Mouse (Mus musculus) intestine, embryonic 15.5 days (tissue): ENCODE measurements around the gene Sp140. TPM values are rescaled to one million over a fixed set of nuclear protein-coding genes. Genes with fewer than 3 reads are reported as not detected.
"Not testable (repeated sequence)": the region's sequence is repeated elsewhere in the genome, so short reads cannot be mapped to it uniquely, and the experiment has no call there.

Source experiments
- ATAC-seq: fragments of 200-750 bp; cut with Nextera tagmentation; 2 replicates; pipeline ENCODE4 v1.8.0; 2017; ENCODE audit warnings: moderate TSS enrichment, moderate library complexity
- H3K27ac ChIP-seq: fragments of 300-500 bp; sonication (generic); 2 replicates; pipeline ENCODE4 v1.5.1; 2015; ENCODE audit warnings: mild to moderate bottlenecking, inconsistent platforms
- H3K27me3 ChIP-seq: fragments of 300-500 bp; sonication (generic); replicated peaks from 2 replicates; pipeline ENCODE4 v1.6.1; 2015; ENCODE audit warnings: inconsistent platforms
- H3K36me3 ChIP-seq: fragments of 300-500 bp; sonication (generic); 2 replicates; pipeline ENCODE4 v1.6.1; 2015; ENCODE audit warnings: inconsistent platforms
- H3K4me1 ChIP-seq: fragments of 300-500 bp; sonication (generic); replicated peaks from 2 replicates; pipeline ENCODE4 v1.6.1; 2015; ENCODE audit warnings: inconsistent platforms
- H3K4me2 ChIP-seq: fragments of 300-500 bp; sonication (generic); replicated peaks from 2 replicates; pipeline ENCODE4 v1.6.1; 2015; ENCODE audit warnings: mild to moderate bottlenecking, inconsistent platforms
- H3K4me3 ChIP-seq: fragments of 300-500 bp; sonication (generic); replicated peaks from 2 replicates; pipeline ENCODE4 v1.5.1; 2015; ENCODE audit warnings: inconsistent platforms
- H3K9ac ChIP-seq: fragments of 300-500 bp; sonication (generic); 2 replicates; pipeline ENCODE4 v1.6.1; 2015; ENCODE audit warnings: inconsistent platforms
- H3K9me3 ChIP-seq: fragments of 300-500 bp; sonication (generic); 2 replicates; pipeline ENCODE4 v1.6.1; 2016; ENCODE audit warnings: inconsistent platforms
- WGBS: fragments of 180-500 bp; shearing (Covaris S2); methylation state at CpG from one replicate; pipeline ENCODE4 v1.1.7; 2015; 5-methylcytosine and 5-hydroxymethylcytosine counted together
- polyA plus RNA-seq: library from polyadenylated mRNA; unstranded; fragments of >200 nt; fragmentation: Nextera tagmentation; extraction: Ambion mirVana; gene quantifications from 2 replicates; pipeline ENCODE4 v1.2.1, GENCODE M21; 2015

The Sp140 gene
- 0.95 and 1.9 TPM in 2 replicates for polyA plus RNA-seq

GRCm38 (mm10) chr1:85600078-85600477, at the start of gene Sp140:
Sp140 (plus strand) TSS chr1:85600378.
- H3K27ac ChIP-seq, H3K4me3 ChIP-seq, ATAC-seq, H3K4me1 ChIP-seq, H3K36me3 ChIP-seq, H3K9ac ChIP-seq, H3K27me3 ChIP-seq, H3K9me3 ChIP-seq: not testable (repeated sequence)
- WGBS: 60% methylated on average over 1 of the region's 5 CpGs
- peak within 1 kb of the TSS; percentile 6; the same call in 1 of the 2 replicates for H3K4me2 ChIP-seq

GRCm38 (mm10) chr1:85555261-85555660, 44.9 kb upstream of the Sp140 start:
- H3K36me3 ChIP-seq, H3K4me3 ChIP-seq, H3K27me3 ChIP-seq, H3K4me1 ChIP-seq, H3K9me3 ChIP-seq, H3K27ac ChIP-seq, H3K9ac ChIP-seq, ATAC-seq, H3K4me2 ChIP-seq: not testable (repeated sequence)
- 81% methylated on average over 4 of the region's 4 CpGs for WGBS

- ATAC-seq, H3K27ac ChIP-seq: not testable (repeated sequence)
- 75% methylated on average over 4 of the region's 4 CpGs for WGBS
Measured at GRCm38 (mm10) chr1:85573554-85573953, 26.6 kb upstream of the Sp140 start.

GRCm38 (mm10) chr1:85575376-85575775, 24.8 kb upstream of the Sp140 start, which contains the start of gene G530012D18Rik:
G530012D18Rik (plus strand) TSS chr1:85575676.
- not testable (repeated sequence) for ATAC-seq, H3K9ac ChIP-seq, H3K4me1 ChIP-seq, H3K27me3 ChIP-seq, H3K4me3 ChIP-seq, H3K27ac ChIP-seq, H3K4me2 ChIP-seq, H3K9me3 ChIP-seq, H3K36me3 ChIP-seq
- WGBS: 74% methylated on average over 2 of the region's 3 CpGs

More at GRCm38 (mm10) chr1:85573554-85573953, 26.6 kb upstream of the Sp140 start:
- H3K4me2 ChIP-seq, H3K9ac ChIP-seq, H3K4me3 ChIP-seq, H3K27me3 ChIP-seq, H3K9me3 ChIP-seq, H3K36me3 ChIP-seq, H3K4me1 ChIP-seq: not testable (repeated sequence)

- ATAC-seq, H3K27me3 ChIP-seq, H3K9me3 ChIP-seq: not testable (repeated sequence)
Measured at GRCm38 (mm10) chr1:85578372-85579010, 21.7 kb upstream of the Sp140 start.

GRCm38 (mm10) chr1:85579199-85580147, 20.7 kb upstream of the Sp140 start:
- not testable (repeated sequence) for H3K9ac ChIP-seq, H3K4me3 ChIP-seq, H3K27ac ChIP-seq, H3K36me3 ChIP-seq, ATAC-seq, H3K9me3 ChIP-seq, H3K27me3 ChIP-seq, H3K4me1 ChIP-seq, H3K4me2 ChIP-seq
- WGBS: 59% methylated on average over 6 of the region's 7 CpGs

More at GRCm38 (mm10) chr1:85578372-85579010, 21.7 kb upstream of the Sp140 start:
- WGBS: 59% methylated on average over 3 of the region's 3 CpGs
- H3K4me3 ChIP-seq, H3K36me3 ChIP-seq, H3K4me2 ChIP-seq, H3K9ac ChIP-seq, H3K4me1 ChIP-seq, H3K27ac ChIP-seq: not testable (repeated sequence)

GRCm38 (mm10) chr1:85580148-85580534, 20.0 kb upstream of the Sp140 start:
- not testable (repeated sequence) for H3K4me3 ChIP-seq, H3K4me1 ChIP-seq, H3K27me3 ChIP-seq, H3K4me2 ChIP-seq, H3K9me3 ChIP-seq, H3K9ac ChIP-seq, ATAC-seq, H3K36me3 ChIP-seq, H3K27ac ChIP-seq
- 66% methylated on average over 3 of the region's 4 CpGs for WGBS

- H3K4me3 ChIP-seq: not testable (repeated sequence)
- 55% methylated on average over 3 of the region's 3 CpGs for WGBS
Measured at GRCm38 (mm10) chr1:85580578-85580977, 19.6 kb upstream of the Sp140 start.

DNA sequence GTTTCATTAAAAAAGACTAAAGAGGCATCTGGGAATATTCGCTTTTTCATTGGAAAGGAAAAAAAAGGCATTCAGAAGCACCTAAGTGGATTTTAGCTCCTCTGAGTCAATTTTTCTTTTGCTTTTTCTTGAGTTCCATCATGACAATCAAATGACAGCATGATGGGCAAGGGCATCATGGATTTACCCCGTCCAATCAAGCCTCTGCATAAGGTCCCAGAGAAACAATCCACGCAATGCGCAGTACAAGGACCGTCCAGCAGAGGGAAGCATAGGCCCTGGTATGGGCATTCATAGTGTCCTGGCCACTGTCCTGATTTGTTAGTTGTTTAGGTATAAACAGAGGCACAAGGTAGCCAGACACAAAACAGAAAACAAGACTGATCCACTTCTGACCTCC, 18.7 kb upstream of the Sp140 start:
- not testable (repeated sequence) for H3K4me3 ChIP-seq, H3K9ac ChIP-seq, H3K27me3 ChIP-seq, H3K4me1 ChIP-seq, H3K27ac ChIP-seq, H3K9me3 ChIP-seq, H3K4me2 ChIP-seq, ATAC-seq, H3K36me3 ChIP-seq
- 31% methylated on average over 5 of the region's 5 CpGs for WGBS

More at GRCm38 (mm10) chr1:85580578-85580977, 19.6 kb upstream of the Sp140 start:
- H3K27me3 ChIP-seq, H3K36me3 ChIP-seq, H3K9me3 ChIP-seq, H3K4me2 ChIP-seq, H3K9ac ChIP-seq, ATAC-seq, H3K4me1 ChIP-seq, H3K27ac ChIP-seq: not testable (repeated sequence)

DNA sequence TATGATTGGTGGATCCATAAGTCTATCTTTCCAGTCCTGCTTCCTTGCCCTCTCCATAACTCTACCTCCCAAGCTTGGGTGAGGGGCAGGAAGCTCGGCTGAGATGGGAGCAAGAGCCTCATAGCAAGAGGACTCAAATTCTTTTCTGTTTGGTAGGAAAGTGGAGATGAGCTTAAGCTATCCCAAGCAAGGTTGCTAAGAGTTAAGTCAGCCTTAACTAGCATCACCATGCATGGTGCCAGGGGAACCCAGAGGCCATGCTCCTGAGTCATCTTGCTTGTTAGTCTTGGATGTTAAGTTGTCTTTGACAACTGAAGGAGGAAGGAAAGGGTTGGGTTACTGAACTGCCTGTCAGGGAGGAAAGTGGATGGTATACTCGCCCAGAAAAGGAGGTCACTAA, 11.5 kb upstream of the Sp140 start:
- WGBS: 80% methylated on average over 1 of the region's 2 CpGs
- H3K4me2 ChIP-seq, H3K9ac ChIP-seq, H3K9me3 ChIP-seq, H3K27ac ChIP-seq, H3K36me3 ChIP-seq, H3K27me3 ChIP-seq, H3K4me1 ChIP-seq, H3K4me3 ChIP-seq, ATAC-seq: not testable (repeated sequence)

GRCm38 (mm10) chr1:85592526-85592925, 7.7 kb upstream of the Sp140 start:
- H3K4me1 ChIP-seq, H3K36me3 ChIP-seq, H3K4me3 ChIP-seq, H3K27ac ChIP-seq, ATAC-seq, H3K9ac ChIP-seq, H3K9me3 ChIP-seq, H3K4me2 ChIP-seq, H3K27me3 ChIP-seq: not testable (repeated sequence)
- WGBS: 82% methylated on average over 8 of the region's 8 CpGs

GRCm38 (mm10) chr1:85598271-85599012, 1.7 kb upstream of the Sp140 start, which contains the start of gene Sp110:
Sp110 (minus strand) TSS chr1:85598817.
- not testable (repeated sequence) for H3K4me2 ChIP-seq, H3K27ac ChIP-seq, H3K4me3 ChIP-seq, H3K9me3 ChIP-seq, H3K9ac ChIP-seq, ATAC-seq, H3K27me3 ChIP-seq, H3K36me3 ChIP-seq, H3K4me1 ChIP-seq
- WGBS: 72% methylated on average over 17 of the region's 17 CpGs
